9 mouse cellular contexts compared by ENCODE assay signal in genomic region chr9:25526927-25527337, GRCm38 (mm10). TPM values are rescaled to one million over a fixed set of nuclear protein-coding genes. Genes with fewer than 3 reads are reported as not detected.
DNase-seq lines count a peak whose midpoint lies in the region; ATAC-seq and TF ChIP-seq lines count a peak whose summit lies in the region.
"Had no signal": no experiment of that assay in that cellular context is flagged by ENCODE, and none has a peak within 500 bp of the region (broad histone marks: within the 10 kb centered on the region; RNA-seq: fewer than 3 reads in every experiment).

No protein-coding gene starts in this region.

- peaks cover 18% of the 10 kb centered on the region for H3K4me1 ChIP-seq in midbrain, embryonic 10.5 days
- no peaks in the 10 kb centered on the region for H3K4me1 ChIP-seq in midbrain, embryonic 14.5 days (ENCODE audit: control insufficient read depth, insufficient read depth, low read length)
- no peaks in the 10 kb centered on the region for H3K4me1 ChIP-seq in forebrain, postnatal 0 days (ENCODE audit: insufficient read depth)
- H3K4me1 ChIP-seq in limb, embryonic 10.5 days, result peaks cover 34% of the 10 kb centered on the region

- H3K9me3 ChIP-seq in midbrain, embryonic 10.5 days (replicated peaks), result no peaks in the 10 kb centered on the region
- H3K9me3 ChIP-seq in midbrain, embryonic 14.5 days (ENCODE audit: control insufficient read depth, low read length), result no peaks in the 10 kb centered on the region
- H3K9me3 ChIP-seq in forebrain, postnatal 0 days (ENCODE audit: low read length), result no peaks in the 10 kb centered on the region
- no peaks in the 10 kb centered on the region for H3K9me3 ChIP-seq in limb, embryonic 10.5 days (replicated peaks)
- H3K9me3 ChIP-seq: G1E had no signal

- H3K36me3 ChIP-seq in midbrain, embryonic 10.5 days, result no peaks in the 10 kb centered on the region
- no peaks in the 10 kb centered on the region for H3K36me3 ChIP-seq in midbrain, embryonic 14.5 days (ENCODE audit: control insufficient read depth, insufficient read depth, low read length)
- no peaks in the 10 kb centered on the region for H3K36me3 ChIP-seq in forebrain, postnatal 0 days (ENCODE audit: insufficient read depth)
- no peaks in the 10 kb centered on the region for H3K36me3 ChIP-seq in limb, embryonic 10.5 days
- H3K36me3 ChIP-seq: G1E had no signal

- ATAC-seq in midbrain, embryonic 14.5 days (ENCODE audit: low FRiP score, low TSS enrichment), result no peak
- 0 out of 2 replicates have a peak, but pooled peaks have one; percentile 20 for ATAC-seq in forebrain, postnatal 0 days

- no peak overlapping the region for H3K9ac ChIP-seq in midbrain, embryonic 14.5 days (replicated peaks; ENCODE audit: low read length)
- H3K9ac ChIP-seq in forebrain, postnatal 0 days, result no peak overlapping the region

- no peak for TF ChIP-seq CTCF in forebrain, postnatal 0 days (IDR thresholded peaks at IDR 0.05; ENCODE audit: low read depth)

- H3K27ac ChIP-seq in midbrain, embryonic 10.5 days (replicated peaks), result no peak overlapping the region
- H3K27ac ChIP-seq in midbrain, embryonic 14.5 days (replicated peaks; ENCODE audit: low read depth, low read length), result no peak overlapping the region
- no peak overlapping the region; the same call in 1 of the 2 replicates for H3K27ac ChIP-seq in forebrain, postnatal 0 days (ENCODE audit: low read depth, low read length)
- H3K27ac ChIP-seq in limb, embryonic 10.5 days, result peak overlapping the region; percentile 75

- intact Hi-C loops in left cerebral cortex, postnatal 14 days (cut with DNase I), result no loop called here

- DNase-seq in midbrain, embryonic 10.5 days (ENCODE audit: low spot score), result peak; percentile 25
- no peak for DNase-seq in midbrain, embryonic 14.5 days
- DNase-seq in forebrain, postnatal 0 days, result no peak
- DNase-seq in limb, embryonic 10.5 days (ENCODE audit: low spot score), result peak; percentile 81
- DNase-seq in adrenal gland, postnatal 25 days, result no peak
- no peak for DNase-seq in left cerebral cortex, postnatal 14 days (ENCODE audit: low spot score in 2 of 2)
- DNase-seq in cerebellum, adult 11-12 months, result no peak
- DNase-seq: kidney, postnatal 10 days had no signal

- H3K4me2 ChIP-seq in midbrain, embryonic 14.5 days (ENCODE audit: low read length), result no peak overlapping the region
- H3K4me2 ChIP-seq in forebrain, postnatal 0 days (ENCODE audit: low read depth), result no peak overlapping the region

- no peaks in the 10 kb centered on the region for H3K27me3 ChIP-seq in midbrain, embryonic 10.5 days (ENCODE audit: low read depth, poor library complexity, severe bottlenecking)
- H3K27me3 ChIP-seq in midbrain, embryonic 14.5 days (ENCODE audit: control insufficient read depth, insufficient read depth, low read length), result no peaks in the 10 kb centered on the region
- H3K27me3 ChIP-seq in forebrain, postnatal 0 days (ENCODE audit: insufficient read depth, low read length), result no peaks in the 10 kb centered on the region
- no peaks in the 10 kb centered on the region for H3K27me3 ChIP-seq in limb, embryonic 10.5 days (ENCODE audit: low read depth, poor library complexity, severe bottlenecking)

- H3K4me3 ChIP-seq in midbrain, embryonic 10.5 days, result no peak overlapping the region
- no peak overlapping the region for H3K4me3 ChIP-seq in midbrain, embryonic 14.5 days (replicated peaks; ENCODE audit: low read depth, low read length)
- no peak overlapping the region for H3K4me3 ChIP-seq in forebrain, postnatal 0 days (ENCODE audit: low read depth, low read length)
- no peak overlapping the region; the same call in 1 of the 2 replicates for H3K4me3 ChIP-seq in limb, embryonic 10.5 days

RNA-seq across cellular contexts. Expression of gene Eepd1, which starts 45.6 kb away (rescaled TPM):
- polyA plus RNA-seq in midbrain, embryonic 10.5 days (2016; fragmentation: Nextera tagmentation; extraction: Ambion mirVana), result 8.5 and 11.4 TPM in 2 replicates
- polyA plus RNA-seq in midbrain, embryonic 14.5 days (2014; fragmentation: Nextera tagmentation; extraction: Ambion mirVana), result 6.4 and 6.9 TPM in 2 replicates
- 16.3 and 16.5 TPM in 2 replicates for total RNA-seq in forebrain, postnatal 0 days (2014; rRNA removed)
- 14.8 and 16.8 TPM in 2 replicates for polyA plus RNA-seq in forebrain, postnatal 0 days (2015; fragmentation: Nextera tagmentation; extraction: Ambion mirVana)
- 19.2 and 22.9 TPM in 2 replicates for polyA plus RNA-seq in limb, embryonic 10.5 days (2016; fragmentation: Nextera tagmentation; extraction: Ambion mirVana)
- 42.0 and 53.9 TPM in 2 replicates for total RNA-seq in adrenal gland, postnatal 25 days (2021)
- total RNA-seq in left cerebral cortex, postnatal 14 days (2021), result 10 to 100 TPM; 16.1 to 17.6 TPM
- polyA plus RNA-seq: G1E had no signal

Comparison
In these comparisons a context has a peak if more than half of its experiments do, and no peak if none do; other contexts are left out.
1. DNase-seq: peak in midbrain, embryonic 10.5 days (single experiment) and limb, embryonic 10.5 days (single experiment); none in midbrain, embryonic 14.5 days (single experiment), forebrain, postnatal 0 days (single experiment), adrenal gland, postnatal 25 days (single experiment), left cerebral cortex, postnatal 14 days (0 of 2) and cerebellum, adult 11-12 months (single experiment).